Mouse (Mus musculus) intestine, postnatal 0 days (tissue): ENCODE measurements around the gene Skap1. TPM values are rescaled to one million over a fixed set of nuclear protein-coding genes. Genes with fewer than 3 reads are reported as not detected.
A peak's percentile ranks its signal among the peaks of the same experiment; 100 is the strongest.
"Not testable (repeated sequence)": the region's sequence is repeated elsewhere in the genome, so short reads cannot be mapped to it uniquely, and the experiment has no call there.

Source experiments
- ATAC-seq: fragments of 200-750 bp; cut with Nextera tagmentation; 2 replicates; pipeline ENCODE4 v1.8.0; 2017; ENCODE audit warnings: mild to moderate bottlenecking, moderate TSS enrichment, moderate library complexity
- H3K27ac ChIP-seq: fragments of 300-500 bp; sonication (generic); 2 replicates; pipeline ENCODE4 v1.5.1; 2014; ENCODE audit warnings: mild to moderate bottlenecking, low read depth, low read length, moderate library complexity
- H3K27me3 ChIP-seq: fragments of 300-500 bp; sonication (generic); replicated peaks from 2 replicates; pipeline ENCODE4 v1.6.1; 2014; ENCODE audit warnings: low read length, mixed read lengths; ENCODE audit not compliant: control insufficient read depth, insufficient read depth
- H3K36me3 ChIP-seq: fragments of 300-500 bp; sonication (generic); 2 replicates; pipeline ENCODE4 v1.6.1; 2014; ENCODE audit warnings: mild to moderate bottlenecking, moderate library complexity; ENCODE audit not compliant: control insufficient read depth, insufficient read depth
- H3K4me1 ChIP-seq: fragments of 300-500 bp; sonication (generic); replicated peaks from 2 replicates; pipeline ENCODE4 v1.6.1; 2014; ENCODE audit warnings: antibody characterized with exemption, low read length, mixed read lengths; ENCODE audit not compliant: control insufficient read depth, insufficient read depth
- H3K4me2 ChIP-seq: fragments of 300-500 bp; sonication (generic); replicated peaks from 2 replicates; pipeline ENCODE4 v1.6.1; 2014; ENCODE audit warnings: low read depth, mild to moderate bottlenecking, moderate library complexity
- H3K4me3 ChIP-seq: fragments of 300-500 bp; sonication (generic); 2 replicates; pipeline ENCODE4 v1.5.1; 2014; ENCODE audit warnings: low read depth, low read length
- H3K9ac ChIP-seq: fragments of 300-500 bp; sonication (generic); 2 replicates; pipeline ENCODE4 v1.6.1; 2014; ENCODE audit warnings: mild to moderate bottlenecking, low read depth, low read length
- H3K9me3 ChIP-seq: fragments of 300-500 bp; sonication (generic); 2 replicates; pipeline ENCODE4 v1.6.1; 2016; ENCODE audit warnings: mixed run types; ENCODE audit not compliant: control insufficient read depth
- CTCF ChIP-seq: sonication (generic); IDR thresholded peaks from 2 replicates; pipeline ENCODE4 v1.5.1; 2016; ENCODE audit warnings: low read depth, mild to moderate bottlenecking, control low read depth, antibody characterized with exemption, moderate library complexity
- WGBS: fragments of 180-500 bp; shearing (Covaris S2); extraction: QIAGEN DNeasy Blood & Tissue Kit; methylation state at CpG from one replicate; pipeline ENCODE4 v1.1.7; 2014; 5-methylcytosine and 5-hydroxymethylcytosine counted together
- polyA plus RNA-seq: library from polyadenylated mRNA; unstranded; fragments of >200 nt; fragmentation: Nextera tagmentation; extraction: Ambion mirVana; gene quantifications from 2 replicates; pipeline ENCODE4 v1.2.1, GENCODE M21; 2015

Gene Skap1
- polyA plus RNA-seq, 1 experiment from 2014 or later = 0.46 TPM

DNA sequence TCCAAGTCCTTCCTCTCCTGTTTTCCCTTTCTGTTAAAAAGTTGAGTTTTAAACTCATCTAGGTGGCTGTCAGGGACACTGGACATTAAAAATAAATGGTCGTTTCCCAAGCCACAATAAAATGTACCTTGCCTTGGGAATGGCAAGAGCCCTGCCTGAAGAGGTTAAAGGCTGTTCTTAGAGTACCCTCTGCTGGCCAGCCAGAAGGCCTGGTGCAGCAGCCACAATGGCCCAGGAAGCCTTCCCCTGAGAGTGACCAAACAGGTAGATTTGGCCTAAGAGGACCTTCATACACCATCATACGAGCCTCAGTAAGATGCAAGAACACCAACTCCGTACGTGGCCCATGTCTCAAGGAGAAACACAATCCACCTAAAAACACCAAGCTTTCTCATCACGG is 246.9 kb downstream of the Skap1 start:
- Histone ChIP-seq H3K27me3 (peaks cover 5% of the 10 kb centered on the region; the same call in 1 of the 2 replicates), H3K4me3 (no peak overlapping the region), H3K9me3 (no peaks in the 10 kb centered on the region), H3K4me2 (no peak overlapping the region), H3K27ac (no peak overlapping the region), H3K36me3 (no peaks in the 10 kb centered on the region), H3K4me1 (no peaks in the 10 kb centered on the region), H3K9ac (no peak overlapping the region)
- ATAC-seq = no peak
- WGBS = 62% methylated on average over 5 of the region's 5 CpGs
- peak; percentile 37; the same call in 1 of the 2 replicates for TF ChIP-seq CTCF

DNA sequence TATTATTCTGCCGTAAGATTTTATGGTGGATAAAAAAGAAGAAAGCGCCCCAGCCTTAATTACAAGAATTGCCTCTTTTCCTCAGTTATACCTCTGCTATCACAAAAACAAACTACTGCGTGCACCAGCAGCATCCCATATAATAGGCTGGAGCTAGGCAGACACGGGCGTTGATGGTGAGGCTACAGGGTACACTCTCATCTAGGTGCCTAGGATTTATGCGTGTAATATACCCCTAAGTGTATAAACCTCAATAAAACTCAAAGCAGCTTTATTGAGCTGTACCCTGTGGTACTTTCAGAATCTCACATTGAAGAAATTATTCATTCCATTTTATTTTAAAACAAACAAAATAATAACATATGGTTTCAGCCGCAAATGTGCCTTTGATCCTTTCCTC is 247.3 kb downstream of the Skap1 start:
- Histone ChIP-seq H3K27me3 (peaks cover 5% of the 10 kb centered on the region; the same call in 1 of the 2 replicates), H3K4me2 (no peak overlapping the region), H3K4me3 (no peak overlapping the region), H3K36me3 (no peaks in the 10 kb centered on the region), H3K27ac (no peak overlapping the region), H3K9me3 (no peaks in the 10 kb centered on the region), H3K9ac (no peak overlapping the region), H3K4me1 (no peaks in the 10 kb centered on the region)
- no peak for ATAC-seq
- 83% methylated on average over 7 of the region's 7 CpGs for WGBS
- no peak for TF ChIP-seq CTCF

DNA sequence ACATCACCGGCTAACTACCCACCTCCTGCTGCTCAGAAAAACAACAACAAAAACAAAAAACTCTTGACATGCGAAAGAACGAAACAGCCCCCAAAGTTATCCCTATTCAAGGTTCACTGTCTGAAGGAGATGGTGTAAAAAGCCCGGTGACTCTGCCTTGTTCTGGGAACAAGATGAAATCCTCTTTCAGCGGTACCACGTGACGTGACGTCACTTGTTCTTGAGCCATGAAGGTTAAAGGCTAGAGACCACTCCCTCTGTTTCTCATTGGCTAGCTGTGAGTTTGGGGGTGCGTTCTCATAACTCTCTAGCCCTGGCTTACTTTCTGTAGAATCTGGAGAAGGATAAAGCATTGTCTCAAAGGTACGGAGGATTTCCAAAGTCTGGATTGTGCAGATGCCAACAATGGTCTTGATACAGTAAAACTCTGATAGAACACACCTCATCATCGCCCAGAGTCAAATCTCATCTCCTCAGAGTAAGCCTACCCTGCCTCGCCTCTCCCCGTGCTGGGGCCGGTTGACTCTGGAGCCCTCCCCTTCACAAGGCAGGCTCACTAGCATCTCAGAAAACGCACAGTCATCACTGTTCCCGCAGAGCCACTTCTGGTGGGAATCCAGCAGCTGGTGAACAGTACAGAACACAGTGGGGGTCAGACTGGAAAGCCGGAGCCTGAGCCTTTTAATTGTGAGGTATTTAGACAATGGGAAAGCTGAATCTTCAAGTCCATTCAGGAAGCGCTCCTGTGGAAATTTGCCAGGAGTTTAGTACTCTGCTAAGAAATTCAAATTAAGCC is 249.0 kb downstream of the Skap1 start:
- Histone ChIP-seq H3K27ac (no peak overlapping the region), H3K9me3 (no peaks in the 10 kb centered on the region), H3K36me3 (no peaks in the 10 kb centered on the region), H3K27me3 (no peaks in the 10 kb centered on the region), H3K4me2 (no peak overlapping the region), H3K4me3 (no peak overlapping the region), H3K9ac (no peak overlapping the region), H3K4me1 (no peaks in the 10 kb centered on the region)
- ATAC-seq = no peak
- no peak for TF ChIP-seq CTCF
- 57% methylated on average over 18 of the region's 18 CpGs for WGBS

DNA sequence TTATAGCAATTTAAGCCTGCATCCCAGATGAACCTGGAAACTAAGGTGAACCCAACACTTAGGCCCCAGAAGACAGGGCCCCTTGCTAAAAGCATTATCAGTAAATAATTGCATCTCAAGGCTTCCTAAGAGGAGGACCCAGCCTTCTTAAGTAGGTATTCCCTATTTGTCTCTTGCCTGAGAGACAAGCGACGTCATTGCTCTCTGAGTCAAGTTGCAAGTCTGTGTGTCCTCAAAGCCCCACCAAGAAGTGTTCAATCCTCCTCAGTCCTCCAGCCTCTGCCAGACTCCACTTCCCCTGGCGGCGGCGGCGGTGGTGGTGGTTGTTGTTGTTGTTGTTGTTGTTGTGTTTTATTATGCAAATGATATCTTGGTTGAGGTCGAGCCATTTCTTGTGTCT is 249.6 kb downstream of the Skap1 start:
- no peak overlapping the region for H3K9ac ChIP-seq
- TF ChIP-seq CTCF = no peak
- H3K4me1 ChIP-seq = no peaks in the 10 kb centered on the region
- 72% methylated on average over 7 of the region's 7 CpGs for WGBS
- no peak for ATAC-seq
- no peaks in the 10 kb centered on the region for H3K36me3 ChIP-seq
- H3K4me2 ChIP-seq = no peak overlapping the region
- H3K27me3 ChIP-seq = no peaks in the 10 kb centered on the region
- H3K4me3 ChIP-seq = no peak overlapping the region
- H3K9me3 ChIP-seq = no peaks in the 10 kb centered on the region
- no peak overlapping the region for H3K27ac ChIP-seq

DNA sequence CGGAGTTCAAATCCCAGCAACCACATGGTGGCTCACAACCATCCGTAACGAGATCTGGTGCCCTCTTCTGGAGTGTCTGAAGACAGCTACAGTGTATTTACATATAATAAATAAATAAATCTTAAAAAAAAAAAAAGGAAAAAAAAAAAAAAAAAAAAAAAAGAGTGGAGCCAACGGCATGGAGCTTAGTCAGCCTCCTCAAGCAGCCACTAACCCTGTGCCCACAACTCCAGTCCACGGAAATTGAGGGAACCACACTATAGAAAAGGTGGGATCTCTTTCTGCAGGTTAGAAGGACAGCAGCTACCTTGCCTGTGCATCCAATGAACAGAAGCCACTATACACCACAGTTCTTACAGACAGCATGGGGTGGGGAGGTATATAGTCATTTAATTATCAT is 250.8 kb downstream of the Skap1 start:
- H3K27ac ChIP-seq, H3K36me3 ChIP-seq, H3K9me3 ChIP-seq, ATAC-seq, H3K4me1 ChIP-seq, H3K4me3 ChIP-seq, H3K27me3 ChIP-seq, H3K4me2 ChIP-seq, H3K9ac ChIP-seq: not testable (repeated sequence)
- 70% methylated on average over 2 of the region's 5 CpGs for WGBS

DNA sequence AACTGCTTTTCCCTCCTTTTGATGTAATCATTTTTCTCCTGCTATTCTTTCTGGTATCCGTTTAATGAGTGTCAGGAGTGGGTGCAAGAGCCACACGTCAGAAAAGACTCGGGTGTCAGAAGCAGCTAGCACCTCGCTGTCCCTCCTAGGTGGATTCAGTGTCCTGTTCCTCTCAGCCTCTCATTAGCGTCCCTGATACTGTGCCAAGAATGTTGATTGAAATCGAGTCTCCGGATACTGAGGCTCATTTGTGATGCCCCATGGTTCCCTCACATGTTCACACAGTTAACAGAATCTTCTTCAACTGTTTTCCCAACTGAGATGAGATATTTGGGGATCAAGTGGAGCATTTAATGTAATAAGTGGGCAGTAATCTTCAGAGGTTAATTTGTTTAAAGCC is 254.2 kb downstream of the Skap1 start:
- Histone ChIP-seq H3K4me2 (no peak overlapping the region), H3K27ac (no peak overlapping the region), H3K27me3 (no peaks in the 10 kb centered on the region), H3K4me1 (no peaks in the 10 kb centered on the region), H3K9ac (no peak overlapping the region), H3K9me3 (no peaks in the 10 kb centered on the region), H3K4me3 (no peak overlapping the region), H3K36me3 (no peaks in the 10 kb centered on the region)
- TF ChIP-seq CTCF = no peak
- WGBS = 66% methylated on average over 7 of the region's 7 CpGs
- no peak for ATAC-seq

DNA sequence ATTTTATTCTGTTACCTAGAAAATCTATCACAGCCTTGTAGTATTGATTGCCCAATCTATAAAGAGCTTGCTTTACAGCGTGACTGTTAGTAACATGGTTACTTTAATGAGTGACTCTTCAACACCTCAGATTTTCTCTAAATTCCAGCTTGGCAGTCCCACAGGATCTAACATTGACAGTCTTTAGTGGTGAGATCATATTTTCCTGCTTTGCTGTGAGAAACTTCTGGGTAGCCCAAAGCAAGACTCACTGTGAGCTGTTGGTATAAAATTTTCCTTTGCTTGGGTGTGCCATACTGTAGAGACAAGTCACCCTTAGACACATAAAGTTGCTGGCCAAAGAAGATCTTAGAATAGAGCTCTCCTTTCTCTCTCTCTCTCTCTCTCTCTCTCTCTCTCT is 261.4 kb downstream of the Skap1 start:
- no peak overlapping the region for H3K27ac ChIP-seq
- H3K27me3 ChIP-seq = no peaks in the 10 kb centered on the region
- H3K9me3 ChIP-seq = no peaks in the 10 kb centered on the region
- 65% methylated on average over 1 of the region's 1 CpGs for WGBS
- TF ChIP-seq CTCF = no peak
- H3K9ac ChIP-seq = no peak overlapping the region
- H3K4me1 ChIP-seq = no peaks in the 10 kb centered on the region
- ATAC-seq = no peak
- H3K36me3 ChIP-seq = no peaks in the 10 kb centered on the region
- H3K4me3 ChIP-seq = no peak overlapping the region
- H3K4me2 ChIP-seq = no peak overlapping the region
